Mouse (Mus musculus): ENCODE measurements around the gene Pxn. TPM values are rescaled to one million over a fixed set of nuclear protein-coding genes. Genes with fewer than 3 reads are reported as not detected.

The Pxn gene
- polyA plus RNA-seq, 1 experiment, result 120 TPM

DNA sequence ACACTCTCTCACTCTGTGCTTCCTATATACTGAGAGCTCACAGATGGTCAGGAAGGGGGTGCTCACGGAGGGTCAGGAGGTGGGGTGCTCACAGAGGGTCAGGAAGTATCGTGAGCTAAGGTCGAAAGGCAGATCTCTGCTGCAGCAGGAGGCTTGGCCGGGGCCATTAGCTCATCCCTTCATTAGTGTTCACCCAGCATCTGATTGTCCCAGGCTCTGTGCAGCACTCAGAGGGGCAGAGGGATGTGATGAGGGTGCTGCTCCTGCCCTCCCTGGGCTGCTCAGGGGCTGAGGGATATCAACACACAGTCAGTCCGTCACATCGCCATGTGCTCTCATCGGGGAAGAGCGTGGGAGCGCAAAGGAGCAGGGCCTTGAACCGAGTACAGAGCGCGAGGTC, 18.0 kb downstream of the Pxn start:
- Histone ChIP-seq H3K27me3 (ENCODE audit: control insufficient read depth, insufficient read depth, insufficient read length) (no peaks in the 10 kb centered on the region), H3K4me3 (no peak overlapping the region)
- TF ChIP-seq TCF12 (IDR thresholded peaks at IDR 0.05; ENCODE audit: insufficient read depth, poor library complexity, severe bottlenecking), result no peak
- TF ChIP-seq TCF3 (IDR thresholded peaks at IDR 0.05; ENCODE audit: insufficient read length, low read depth), result no peak
- TF ChIP-seq POLR2A (IDR thresholded peaks at IDR 0.05; ENCODE audit: insufficient read length, low read depth), result no peak
- no peak for TF ChIP-seq SRF (IDR thresholded peaks at IDR 0.05; ENCODE audit: control insufficient read depth, insufficient read length, low read depth)
- no peak for TF ChIP-seq POLR2AphosphoS2 (IDR thresholded peaks at IDR 0.05; ENCODE audit: insufficient read length, low read depth)
- no peak for TF ChIP-seq REST (IDR thresholded peaks at IDR 0.05; ENCODE audit: insufficient read depth, insufficient read length)

DNA sequence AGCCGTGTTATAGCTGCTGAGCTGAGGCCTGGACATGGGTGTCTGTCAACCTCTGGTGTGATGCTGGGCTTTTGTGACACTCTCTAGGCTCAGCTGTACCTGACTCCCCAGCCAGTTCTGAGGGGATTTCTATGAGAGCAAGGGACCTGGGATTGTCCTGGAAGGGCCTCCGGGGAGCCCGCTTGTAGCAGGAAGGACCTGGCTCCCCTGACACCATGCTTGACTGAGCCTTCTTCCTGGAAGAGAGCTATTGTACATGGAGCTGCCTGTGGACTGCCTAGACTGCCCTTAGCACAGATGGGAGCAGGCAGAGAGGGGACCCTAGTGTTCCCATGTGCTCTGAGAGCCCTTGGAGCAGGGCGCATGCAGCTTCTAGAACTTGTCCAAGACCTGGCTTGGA, 18.9 kb downstream of the Pxn start:
- H3ac ChIP-seq (ENCODE audit: control insufficient read depth, insufficient read length), result no peak overlapping the region
- no peak overlapping the region for H3K4me3 ChIP-seq

More for the DNA sequence above, 18.0 kb downstream of the Pxn start:
- Histone ChIP-seq H3ac (ENCODE audit: control insufficient read depth, insufficient read length) (no peak overlapping the region), H3K4me2 (ENCODE audit: low read depth) (peak overlapping the region; percentile 25), H3K79me2 (ENCODE audit: control insufficient read depth, insufficient read depth) (peaks cover 69% of the 10 kb centered on the region), H3K36me3 (ENCODE audit: control insufficient read depth, insufficient read depth) (no peaks in the 10 kb centered on the region)

DNA sequence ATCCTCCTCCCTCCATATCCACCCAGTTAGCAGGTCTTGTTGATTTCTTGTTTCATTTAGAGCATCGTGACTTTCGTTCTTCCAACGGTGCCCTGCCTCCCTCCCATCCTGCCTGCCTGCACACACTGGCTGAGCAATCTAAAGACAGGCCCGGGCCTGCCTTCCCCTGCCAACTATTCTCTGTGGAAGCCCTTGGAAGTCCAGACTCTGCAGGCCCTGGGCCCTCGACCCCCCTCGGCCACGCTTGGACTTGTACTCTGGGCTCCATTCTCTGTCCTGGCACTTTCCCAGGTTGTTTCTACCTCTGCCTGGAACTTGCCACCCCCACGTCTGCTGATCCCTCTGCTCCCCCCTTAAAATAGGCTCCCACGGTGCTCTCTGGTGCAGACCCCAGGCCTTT, 19.5 kb downstream of the Pxn start:
- Histone ChIP-seq H3K36me3 (ENCODE audit: control insufficient read depth, insufficient read depth) (no peaks in the 10 kb centered on the region), H3ac (ENCODE audit: control insufficient read depth, insufficient read length) (no peak overlapping the region), H3K4me3 (no peak overlapping the region), H3K79me2 (ENCODE audit: control insufficient read depth, insufficient read depth) (peaks cover 56% of the 10 kb centered on the region), H3K4me2 (ENCODE audit: low read depth) (no peak overlapping the region), H3K27me3 (ENCODE audit: control insufficient read depth, insufficient read depth, insufficient read length) (no peaks in the 10 kb centered on the region)
- TF ChIP-seq SRF (IDR thresholded peaks at IDR 0.05; ENCODE audit: control insufficient read depth, insufficient read length, low read depth) (no peak), POLR2AphosphoS2 (IDR thresholded peaks at IDR 0.05; ENCODE audit: insufficient read length, low read depth) (no peak), CEBPB (IDR thresholded peaks at IDR 0.05; ENCODE audit: insufficient read depth, poor library complexity, severe bottlenecking) (no peak), E2F4 (IDR thresholded peaks at IDR 0.05; ENCODE audit: insufficient read depth) (no peak), POLR2A (IDR thresholded peaks at IDR 0.05; ENCODE audit: insufficient read length, low read depth) (no peak), TCF12 (IDR thresholded peaks at IDR 0.05; ENCODE audit: insufficient read depth, poor library complexity, severe bottlenecking) (no peak), USF1 (IDR thresholded peaks at IDR 0.05; ENCODE audit: low read depth) (no peak), MYOG (IDR thresholded peaks at IDR 0.05; ENCODE audit: control insufficient read depth in 1 of 3, insufficient read depth in 1 of 3, insufficient read length in 2 of 3, low read depth in 2 of 3) (no peak), REST (IDR thresholded peaks at IDR 0.05; ENCODE audit: insufficient read depth, insufficient read length) (no peak), TCF3 (IDR thresholded peaks at IDR 0.05; ENCODE audit: insufficient read length, low read depth) (no peak), MAX (IDR thresholded peaks at IDR 0.05; ENCODE audit: low read depth) (no peak), MYOD1 (IDR thresholded peaks at IDR 0.05; ENCODE audit: control insufficient read depth in 1 of 3, insufficient read length in 2 of 3, low read depth in 2 of 3) (no peak)

More for the DNA sequence above, 18.9 kb downstream of the Pxn start:
- Histone ChIP-seq H3K36me3 (ENCODE audit: control insufficient read depth, insufficient read depth) (no peaks in the 10 kb centered on the region), H3K27me3 (ENCODE audit: control insufficient read depth, insufficient read depth, insufficient read length) (no peaks in the 10 kb centered on the region), H3K4me2 (ENCODE audit: low read depth) (no peak overlapping the region), H3K79me2 (ENCODE audit: control insufficient read depth, insufficient read depth) (peaks cover 61% of the 10 kb centered on the region)
- TF ChIP-seq REST (IDR thresholded peaks at IDR 0.05; ENCODE audit: insufficient read depth, insufficient read length) (no peak), CEBPB (IDR thresholded peaks at IDR 0.05; ENCODE audit: insufficient read depth, poor library complexity, severe bottlenecking) (no peak), MAX (IDR thresholded peaks at IDR 0.05; ENCODE audit: low read depth) (no peak), POLR2A (IDR thresholded peaks at IDR 0.05; ENCODE audit: insufficient read length, low read depth) (no peak), TCF12 (IDR thresholded peaks at IDR 0.05; ENCODE audit: insufficient read depth, poor library complexity, severe bottlenecking) (no peak), POLR2AphosphoS2 (IDR thresholded peaks at IDR 0.05; ENCODE audit: insufficient read length, low read depth) (no peak), TCF3 (IDR thresholded peaks at IDR 0.05; ENCODE audit: insufficient read length, low read depth) (no peak), E2F4 (IDR thresholded peaks at IDR 0.05; ENCODE audit: insufficient read depth) (no peak), MYOG (IDR thresholded peaks at IDR 0.05; ENCODE audit: control insufficient read depth in 1 of 3, insufficient read depth in 1 of 3, insufficient read length in 2 of 3, low read depth in 2 of 3) (no peak), SRF (IDR thresholded peaks at IDR 0.05; ENCODE audit: control insufficient read depth, insufficient read length, low read depth) (no peak), USF1 (IDR thresholded peaks at IDR 0.05; ENCODE audit: low read depth) (no peak), MYOD1 (IDR thresholded peaks at IDR 0.05; ENCODE audit: control insufficient read depth in 1 of 3, insufficient read length in 2 of 3, low read depth in 2 of 3) (no peak)

DNA sequence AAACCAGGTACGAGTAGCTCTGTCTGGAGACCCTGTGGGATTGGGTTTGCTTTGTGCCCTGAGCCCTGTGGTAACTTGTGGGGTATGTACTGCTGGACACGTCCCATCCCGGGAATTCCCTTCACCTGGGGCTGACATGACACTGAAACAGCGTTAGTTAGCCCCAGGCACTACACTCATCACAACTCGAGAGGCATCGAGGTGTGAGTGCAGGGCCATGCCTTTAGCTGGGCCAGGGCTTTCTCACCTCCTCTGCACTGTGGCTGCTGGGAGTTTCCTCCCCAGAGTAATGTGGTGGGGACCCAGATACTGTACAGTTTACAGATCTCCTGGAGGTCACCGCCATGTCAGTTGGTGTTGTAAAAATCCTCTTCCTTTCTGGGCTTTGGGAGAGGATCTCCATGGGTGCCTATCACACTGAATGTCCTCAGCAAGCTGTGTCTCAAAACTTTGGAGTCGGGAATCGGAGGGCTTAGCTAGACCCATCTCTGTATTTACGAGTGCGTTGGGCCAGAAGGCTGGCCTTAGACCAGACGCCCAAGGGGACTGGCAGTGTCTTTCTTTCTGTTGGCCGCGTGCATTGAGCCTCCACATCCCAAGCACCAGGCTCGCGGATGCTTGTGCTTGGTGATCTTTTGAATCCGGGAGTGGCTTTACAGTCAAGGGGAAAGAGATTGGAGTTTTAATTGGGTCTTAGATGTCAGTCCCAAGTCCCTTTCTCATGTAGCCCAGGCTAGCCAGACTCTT, 20.2 kb downstream of the Pxn start:
- Histone ChIP-seq H3K27me3 (ENCODE audit: control insufficient read depth, insufficient read depth, insufficient read length) (no peaks in the 10 kb centered on the region), H3K79me2 (ENCODE audit: control insufficient read depth, insufficient read depth) (peaks cover 51% of the 10 kb centered on the region), H3K4me3 (no peak overlapping the region), H3ac (ENCODE audit: control insufficient read depth, insufficient read length) (no peak overlapping the region), H3K36me3 (ENCODE audit: control insufficient read depth, insufficient read depth) (no peaks in the 10 kb centered on the region), H3K4me2 (ENCODE audit: low read depth) (no peak overlapping the region)
- TF ChIP-seq CEBPB (IDR thresholded peaks at IDR 0.05; ENCODE audit: insufficient read depth, poor library complexity, severe bottlenecking) (no peak), SRF (IDR thresholded peaks at IDR 0.05; ENCODE audit: control insufficient read depth, insufficient read length, low read depth) (no peak), TCF12 (IDR thresholded peaks at IDR 0.05; ENCODE audit: insufficient read depth, poor library complexity, severe bottlenecking) (no peak), MYOG (IDR thresholded peaks at IDR 0.05; ENCODE audit: control insufficient read depth in 1 of 3, insufficient read depth in 1 of 3, insufficient read length in 2 of 3, low read depth in 2 of 3) (no peak), USF1 (IDR thresholded peaks at IDR 0.05; ENCODE audit: low read depth) (no peak), MAX (IDR thresholded peaks at IDR 0.05; ENCODE audit: low read depth) (no peak), POLR2AphosphoS2 (IDR thresholded peaks at IDR 0.05; ENCODE audit: insufficient read length, low read depth) (no peak), POLR2A (IDR thresholded peaks at IDR 0.05; ENCODE audit: insufficient read length, low read depth) (no peak), REST (IDR thresholded peaks at IDR 0.05; ENCODE audit: insufficient read depth, insufficient read length) (no peak), TCF3 (IDR thresholded peaks at IDR 0.05; ENCODE audit: insufficient read length, low read depth) (no peak), E2F4 (IDR thresholded peaks at IDR 0.05; ENCODE audit: insufficient read depth) (no peak)
